Mouse (Mus musculus) olfactory bulb, adult 2 months (tissue): ENCODE data around the gene Lrrc10b.

Source experiments
- CTCF ChIP-seq: fragments of 200-500 bp; IDR thresholded peaks from 2 replicates; pipeline ENCODE4 v1.5.1; 2012; ENCODE audit warnings: low read depth, mild to moderate bottlenecking, low read length, moderate library complexity; ENCODE audit not compliant: insufficient read depth
- POLR2A ChIP-seq: fragments of 200-500 bp; IDR thresholded peaks from 2 replicates; pipeline ENCODE4 v1.6.1; 2012; ENCODE audit warnings: mild to moderate bottlenecking, low read depth, low read length, moderate library complexity; ENCODE audit not compliant: insufficient read depth

DNA sequence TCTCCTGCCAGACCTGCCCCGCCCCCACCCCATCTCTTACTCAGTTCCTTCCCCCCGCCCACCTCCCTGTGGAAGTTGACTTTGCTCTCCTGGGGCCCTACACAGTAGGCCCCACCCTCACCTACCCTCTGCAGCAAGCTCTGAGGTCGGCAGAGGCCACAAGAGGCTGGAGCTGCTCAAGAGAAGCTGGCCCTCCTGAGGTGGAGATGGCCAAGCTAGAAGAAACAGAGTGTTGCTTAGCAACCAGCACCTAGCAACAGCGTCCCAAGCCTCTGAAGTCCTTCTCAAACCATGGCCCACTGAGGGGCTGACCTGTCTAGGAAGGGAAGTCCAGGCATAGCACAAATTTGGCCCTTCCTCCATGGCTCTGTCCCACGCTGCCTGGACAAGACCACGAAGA lies 25.4 kb upstream of the Lrrc10b start, which contains the start of gene Ppp1r32:
- no peak for TF ChIP-seq CTCF
- no peak for TF ChIP-seq POLR2A
